Mouse (Mus musculus): ENCODE measurements around the gene Zfp810. TPM values are rescaled to one million over a fixed set of nuclear protein-coding genes. Genes with fewer than 3 reads are reported as not detected.
A peak's percentile ranks its signal among the peaks of the same experiment; 100 is the strongest.
"Not testable (repeated sequence)": the region's sequence is repeated elsewhere in the genome, so short reads cannot be mapped to it uniquely, and the experiment has no call there.

The Zfp810 gene
- total RNA-seq (2021) = 10 to 100 TPM; 16.0 to 17.8 TPM

- DNase-seq (ENCODE audit: extremely low spot score in 1 of 2, low spot score in 1 of 2) = peak; percentile 74 to 80
Measured at GRCm38 (mm10) chr9:22307156-22307919, at the start of gene Zfp810. TSS of gene Zfp810 (minus strand) at chr9:22307648.

GRCm38 (mm10) chr9:22355919-22356318 is 48.5 kb upstream of the Zfp810 start:
- no peak for DNase-seq (ENCODE audit: extremely low spot score in 1 of 2, low spot score in 1 of 2)

- DNase-seq (ENCODE audit: extremely low spot score in 1 of 2, low spot score in 1 of 2) = no peak
Measured at GRCm38 (mm10) chr9:22353901-22354300, 46.5 kb upstream of the Zfp810 start.

GRCm38 (mm10) chr9:22353465-22353864 is 46.0 kb upstream of the Zfp810 start:
- DNase-seq (ENCODE audit: extremely low spot score in 1 of 2, low spot score in 1 of 2) = no peak

GRCm38 (mm10) chr9:22340331-22340730 is 32.9 kb upstream of the Zfp810 start:
- DNase-seq (ENCODE audit: extremely low spot score in 1 of 2, low spot score in 1 of 2) = no peak

GRCm38 (mm10) chr9:22337217-22337616 is 29.8 kb upstream of the Zfp810 start:
- DNase-seq (ENCODE audit: extremely low spot score in 1 of 2, low spot score in 1 of 2) = no peak

- DNase-seq (ENCODE audit: extremely low spot score in 1 of 2, low spot score in 1 of 2) = peak; percentile 70 to 73
Measured at GRCm38 (mm10) chr9:22327475-22328387, 20.3 kb upstream of the Zfp810 start.

GRCm38 (mm10) chr9:22327099-22327474 is 19.6 kb upstream of the Zfp810 start:
- DNase-seq (ENCODE audit: extremely low spot score in 1 of 2, low spot score in 1 of 2) = no peak

- no peak for DNase-seq (ENCODE audit: extremely low spot score in 1 of 2, low spot score in 1 of 2)
Measured at GRCm38 (mm10) chr9:22324579-22324978, 17.1 kb upstream of the Zfp810 start.

GRCm38 (mm10) chr9:22322381-22323211 is 15.1 kb upstream of the Zfp810 start:
- no peak for DNase-seq (ENCODE audit: extremely low spot score in 1 of 2, low spot score in 1 of 2)

GRCm38 (mm10) chr9:22319109-22319508 is 11.7 kb upstream of the Zfp810 start:
- DNase-seq (ENCODE audit: extremely low spot score in 1 of 2, low spot score in 1 of 2) = no peak

GRCm38 (mm10) chr9:22316047-22316446 is 8.6 kb upstream of the Zfp810 start:
- DNase-seq (ENCODE audit: extremely low spot score in 1 of 2, low spot score in 1 of 2) = not testable (repeated sequence)

GRCm38 (mm10) chr9:22314066-22314465 is 6.6 kb upstream of the Zfp810 start:
- DNase-seq (ENCODE audit: extremely low spot score in 1 of 2, low spot score in 1 of 2) = no peak

- no peak for DNase-seq (ENCODE audit: extremely low spot score in 1 of 2, low spot score in 1 of 2)
Measured at GRCm38 (mm10) chr9:22313218-22313617, 5.8 kb upstream of the Zfp810 start.

GRCm38 (mm10) chr9:22309651-22310050 is 2.2 kb upstream of the Zfp810 start:
- no peak for DNase-seq (ENCODE audit: extremely low spot score in 1 of 2, low spot score in 1 of 2)

- DNase-seq (ENCODE audit: extremely low spot score in 1 of 2, low spot score in 1 of 2) = not testable (repeated sequence)
Measured at GRCm38 (mm10) chr9:22307920-22308262, 443 bp upstream of the Zfp810 start.

- DNase-seq (ENCODE audit: extremely low spot score in 1 of 2, low spot score in 1 of 2) = no peak
Measured at GRCm38 (mm10) chr9:22306726-22307125, 722 bp downstream of the Zfp810 start.

- no peak for DNase-seq (ENCODE audit: extremely low spot score in 1 of 2, low spot score in 1 of 2)
Measured at GRCm38 (mm10) chr9:22302199-22302598, 5.2 kb downstream of the Zfp810 start.

- DNase-seq (ENCODE audit: extremely low spot score in 1 of 2, low spot score in 1 of 2) = no peak
Measured at GRCm38 (mm10) chr9:22278733-22279132, 28.7 kb downstream of the Zfp810 start.

GRCm38 (mm10) chr9:22268886-22269285 is 38.6 kb downstream of the Zfp810 start:
- no peak for DNase-seq (ENCODE audit: extremely low spot score in 1 of 2, low spot score in 1 of 2)

- no peak for DNase-seq (ENCODE audit: extremely low spot score in 1 of 2, low spot score in 1 of 2)
Measured at GRCm38 (mm10) chr9:22262611-22263010, 44.8 kb downstream of the Zfp810 start.
